Mouse (Mus musculus) midbrain, embryonic 14.5 days (tissue): ENCODE measurements around the gene Hirip3. TPM values are rescaled to one million over a fixed set of nuclear protein-coding genes. Genes with fewer than 3 reads are reported as not detected.
"Not testable (repeated sequence)": the region's sequence is repeated elsewhere in the genome, so short reads cannot be mapped to it uniquely, and the experiment has no call there.

Experiments used
- ATAC-seq: fragments of 200-750 bp; cut with Nextera tagmentation; 2 replicates; pipeline ENCODE4 v1.8.0; 2017; ENCODE audit warnings: moderate number of reproducible peaks, moderate library complexity; ENCODE audit not compliant: low FRiP score, low TSS enrichment
- DNase-seq: peaks from one replicate; pipeline ENCODE4 v3.0.0-alpha.2; 2015
- H3K27ac ChIP-seq: fragments of 300-500 bp; sonication (generic); replicated peaks from 2 replicates; pipeline ENCODE4 v1.5.1; 2014; ENCODE audit warnings: mild to moderate bottlenecking, low read depth, low read length, moderate library complexity
- H3K27me3 ChIP-seq: fragments of 300-500 bp; sonication (generic); 2 replicates; pipeline ENCODE4 v1.6.1; 2014; ENCODE audit warnings: low read length, control low read depth, mixed read lengths; ENCODE audit not compliant: control insufficient read depth, insufficient read depth
- H3K36me3 ChIP-seq: fragments of 300-500 bp; sonication (generic); 2 replicates; pipeline ENCODE4 v1.6.1; 2014; ENCODE audit warnings: low read length, control low read depth; ENCODE audit not compliant: control insufficient read depth, insufficient read depth
- H3K4me1 ChIP-seq: fragments of 300-500 bp; sonication (generic); 2 replicates; pipeline ENCODE4 v1.6.1; 2014; ENCODE audit warnings: mild to moderate bottlenecking, antibody characterized with exemption, low read length, control low read depth; ENCODE audit not compliant: control insufficient read depth, insufficient read depth
- H3K4me2 ChIP-seq: fragments of 300-500 bp; sonication (generic); 2 replicates; pipeline ENCODE4 v1.6.1; 2014; ENCODE audit warnings: mild to moderate bottlenecking, low read length, moderate library complexity
- H3K4me3 ChIP-seq: fragments of 300-500 bp; sonication (generic); replicated peaks from 2 replicates; pipeline ENCODE4 v1.5.1; 2014; ENCODE audit warnings: low read depth, low read length
- H3K9ac ChIP-seq: fragments of 300-500 bp; sonication (generic); replicated peaks from 2 replicates; pipeline ENCODE4 v1.6.1; 2014; ENCODE audit warnings: mild to moderate bottlenecking, low read length, moderate library complexity
- H3K9me3 ChIP-seq: fragments of 300-500 bp; sonication (generic); 2 replicates; pipeline ENCODE4 v1.6.1; 2016; ENCODE audit warnings: low read length, control low read depth, mixed read lengths; ENCODE audit not compliant: control insufficient read depth
- WGBS: fragments of 180-500 bp; shearing (Covaris S2); extraction: QIAGEN DNeasy Blood & Tissue Kit; methylation state at CpG from one replicate; pipeline ENCODE4 v1.1.7; 2014; 5-methylcytosine and 5-hydroxymethylcytosine counted together
- polyA plus RNA-seq: library from polyadenylated mRNA; unstranded; fragments of >200 nt; fragmentation: Nextera tagmentation; extraction: Ambion mirVana; gene quantifications from 2 replicates; pipeline ENCODE4 v1.2.1, GENCODE M21; 2014

The Hirip3 gene
- polyA plus RNA-seq, 1 experiment from 2014 or later = 12.8 TPM

GRCm38 (mm10) chr7:126883731-126884181 lies 22.0 kb downstream of the Hirip3 start:
- Histone ChIP-seq H3K4me3 (peak overlapping the region; percentile 69), H3K4me1 (peaks cover 28% of the 10 kb centered on the region), H3K27me3 (no peaks in the 10 kb centered on the region), H3K36me3 (peaks cover 20% of the 10 kb centered on the region), H3K9me3 (no peaks in the 10 kb centered on the region), H3K27ac (peak overlapping the region; percentile 92), H3K9ac (peak overlapping the region; percentile 87), H3K4me2 (peak overlapping the region; percentile 99)
- under 1% methylated on average over 15 of the region's 15 CpGs for WGBS
- peak; percentile 28 for DNase-seq
- ATAC-seq = no peak

GRCm38 (mm10) chr7:126884286-126885164 lies 22.8 kb downstream of the Hirip3 start, which contains the start of gene Taok2:
Taok2 (minus strand) TSS chr7:126884703.
- Histone ChIP-seq H3K27me3 (no peaks in the 10 kb centered on the region), H3K4me3 (peak within 1 kb of the TSS; percentile 69), H3K9ac (peak within 1 kb of the TSS; percentile 87), H3K36me3 (peaks cover 13% of the 10 kb centered on the region), H3K27ac (peak within 1 kb of the TSS; percentile 92), H3K4me1 (peaks cover 28% of the 10 kb centered on the region), H3K9me3 (no peaks in the 10 kb centered on the region), H3K4me2 (peak within 1 kb of the TSS; percentile 99)
- ATAC-seq (peak; percentile 96), DNase-seq (peak; percentile 100)
- WGBS = under 1% methylated on average over 56 of the region's 56 CpGs

DNA sequence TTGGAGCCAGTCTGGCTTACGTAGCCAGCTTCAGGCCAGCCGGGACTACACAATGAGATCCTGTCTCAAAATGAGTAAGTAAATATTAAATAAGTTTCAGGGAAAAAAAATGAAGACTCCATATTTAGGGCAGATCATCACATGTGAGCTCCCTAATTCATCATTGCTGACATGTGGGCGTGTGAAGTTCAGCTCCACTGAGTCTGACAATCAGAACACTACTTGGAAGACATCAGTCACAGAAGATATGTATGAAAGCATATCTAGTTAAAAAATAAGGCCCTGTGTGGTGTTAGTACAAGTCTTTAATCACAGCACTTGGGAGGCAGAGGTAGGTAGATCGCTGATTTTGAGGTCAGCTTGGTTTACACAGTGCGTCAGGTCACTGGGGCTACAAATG lies 25.5 kb downstream of the Hirip3 start:
- no peaks in the 10 kb centered on the region for H3K9me3 ChIP-seq
- peaks cover 11% of the 10 kb centered on the region for H3K4me1 ChIP-seq
- 92% methylated on average over 5 of the region's 5 CpGs for WGBS
- no peak overlapping the region for H3K27ac ChIP-seq
- peaks cover 14% of the 10 kb centered on the region for H3K36me3 ChIP-seq
- H3K9ac ChIP-seq = no peak overlapping the region
- H3K4me3 ChIP-seq = no peak overlapping the region
- no peaks in the 10 kb centered on the region for H3K27me3 ChIP-seq
- H3K4me2 ChIP-seq = no peak overlapping the region
- DNase-seq = no peak
- no peak for ATAC-seq

- no peak overlapping the region for H3K27ac ChIP-seq
- 57% methylated on average over 7 of the region's 7 CpGs for WGBS
- ATAC-seq = no peak
- H3K36me3 ChIP-seq = peaks cover 14% of the 10 kb centered on the region
- no peak for DNase-seq
- H3K4me3 ChIP-seq = no peak overlapping the region
- H3K9me3 ChIP-seq = no peaks in the 10 kb centered on the region
- H3K9ac ChIP-seq = no peak overlapping the region
- H3K4me1 ChIP-seq = no peaks in the 10 kb centered on the region
- H3K4me2 ChIP-seq = no peak overlapping the region
- H3K27me3 ChIP-seq = no peaks in the 10 kb centered on the region
These were observed 27.1 kb downstream of the Hirip3 start for GRCm38 (mm10) chr7:126888852-126889251.

DNA sequence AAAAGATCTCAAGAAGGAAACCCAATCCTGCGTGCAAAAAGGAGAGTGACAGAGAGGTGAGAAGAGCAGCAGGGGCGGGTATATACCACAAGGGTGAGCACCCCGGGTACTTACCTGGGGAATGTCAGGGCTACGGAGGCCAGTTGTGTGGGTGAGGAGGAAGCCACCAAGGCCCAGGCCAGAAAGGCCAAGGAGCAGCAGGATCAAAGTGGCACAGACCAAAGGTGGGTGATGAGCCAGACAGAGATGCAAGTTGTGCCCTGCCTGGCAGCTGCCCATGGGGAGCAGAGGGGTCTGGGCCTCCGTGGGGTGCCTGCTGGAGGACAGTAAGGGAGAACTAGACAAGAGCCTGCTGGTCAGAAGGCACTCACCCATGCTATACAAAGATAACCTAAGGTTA lies 35.1 kb downstream of the Hirip3 start:
- WGBS = 83% methylated on average over 5 of the region's 5 CpGs
- no peak for DNase-seq
- peak overlapping the region; percentile 84 for H3K4me2 ChIP-seq
- no peaks in the 10 kb centered on the region for H3K27me3 ChIP-seq
- H3K9ac ChIP-seq = 0 out of 2 replicates have a peak overlapping the region, but pooled peaks have one; percentile 16
- no peaks in the 10 kb centered on the region for H3K36me3 ChIP-seq
- no peak overlapping the region for H3K4me3 ChIP-seq
- no peak overlapping the region for H3K27ac ChIP-seq
- no peaks in the 10 kb centered on the region for H3K9me3 ChIP-seq
- no peak for ATAC-seq
- H3K4me1 ChIP-seq = peaks cover 14% of the 10 kb centered on the region

- Histone ChIP-seq H3K4me3 (peak overlapping the region; percentile 65), H3K4me2 (peak overlapping the region; percentile 84), H3K4me1 (peaks cover 14% of the 10 kb centered on the region), H3K9me3 (no peaks in the 10 kb centered on the region), H3K9ac (peak overlapping the region; percentile 85), H3K27me3 (no peaks in the 10 kb centered on the region), H3K36me3 (no peaks in the 10 kb centered on the region), H3K27ac (peak overlapping the region; percentile 91)
- WGBS = 24% methylated on average over 16 of the region's 16 CpGs
- peak; percentile 75 for ATAC-seq
- DNase-seq = no peak
These were observed 35.8 kb downstream of the Hirip3 start for GRCm38 (mm10) chr7:126897390-126898101.

- Histone ChIP-seq H3K27me3 (no peaks in the 10 kb centered on the region), H3K36me3 (no peaks in the 10 kb centered on the region), H3K9me3 (no peaks in the 10 kb centered on the region), H3K9ac (peak overlapping the region; percentile 85), H3K4me1 (peaks cover 14% of the 10 kb centered on the region), H3K4me2 (peak overlapping the region; percentile 84), H3K4me3 (peak overlapping the region; percentile 65), H3K27ac (peak overlapping the region; percentile 91)
- ATAC-seq (peak; percentile 91), DNase-seq (peak; percentile 98)
- 12% methylated on average over 37 of the region's 37 CpGs for WGBS
These were observed 36.6 kb downstream of the Hirip3 start for GRCm38 (mm10) chr7:126898102-126898990.

DNA sequence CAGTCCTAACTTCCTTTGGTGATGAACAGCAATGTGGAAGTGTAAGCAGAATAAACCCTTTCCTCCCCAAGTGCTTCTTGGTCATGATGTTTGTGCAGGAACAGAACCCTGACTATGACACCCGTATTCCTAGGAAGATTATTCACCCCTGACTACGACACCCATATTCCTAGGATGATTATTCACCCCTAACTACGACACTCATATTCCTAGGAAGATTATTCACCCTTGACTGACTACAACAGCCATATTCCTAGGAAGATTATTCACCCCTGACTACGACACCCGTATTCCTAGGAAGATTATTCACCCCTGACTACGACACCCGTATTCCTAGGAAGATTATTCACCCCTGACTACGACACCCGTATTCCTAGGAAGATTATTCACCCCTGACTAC lies 38.0 kb downstream of the Hirip3 start:
- H3K4me2 ChIP-seq, H3K27ac ChIP-seq, H3K9me3 ChIP-seq, DNase-seq, H3K27me3 ChIP-seq, H3K9ac ChIP-seq, H3K4me3 ChIP-seq, H3K36me3 ChIP-seq, ATAC-seq: not testable (repeated sequence)
- WGBS = 88% methylated on average over 7 of the region's 9 CpGs
- peaks cover 14% of the 10 kb centered on the region for H3K4me1 ChIP-seq
